Mouse (Mus musculus) erythroblast, embryonic 14.5 days (primary cell): ENCODE measurements around the gene Tnfaip8l3. TPM values are rescaled to one million over a fixed set of nuclear protein-coding genes. Genes with fewer than 3 reads are reported as not detected.
"Not testable (repeated sequence)": the region's sequence is repeated elsewhere in the genome, so short reads cannot be mapped to it uniquely, and the experiment has no call there.

Source experiments
- H3K27me3 ChIP-seq: 2 replicates; pipeline ENCODE4 v1.6.1; 2012; ENCODE audit warnings: inconsistent platforms; ENCODE audit not compliant: control insufficient read depth
- H3K36me3 ChIP-seq: 2 replicates; pipeline ENCODE4 v1.6.1; 2012; ENCODE audit warnings: mild to moderate bottlenecking, inconsistent platforms; ENCODE audit not compliant: control insufficient read depth
- H3K4me1 ChIP-seq: 2 replicates; pipeline ENCODE4 v1.6.1; 2012; ENCODE audit warnings: inconsistent platforms; ENCODE audit not compliant: control insufficient read depth
- H3K4me3 ChIP-seq: replicated peaks from 2 replicates; pipeline ENCODE3; 2012; ENCODE audit warnings: moderate library complexity, mild to moderate bottlenecking, inconsistent platforms
- H3K9me3 ChIP-seq: 2 replicates; pipeline ENCODE4 v1.6.1; 2012; ENCODE audit warnings: low read length, inconsistent platforms, mixed read lengths; ENCODE audit not compliant: control insufficient read depth
- GATA1 ChIP-seq: IDR thresholded peaks from 2 replicates; pipeline ENCODE4 v1.6.1; 2012; ENCODE audit warnings: low read length, inconsistent platforms, mixed read lengths
- TAL1 ChIP-seq: IDR thresholded peaks from 3 replicates; pipeline ENCODE4 v1.6.1; 2012; ENCODE audit warnings: low read length, inconsistent platforms, mixed read lengths
- polyA plus RNA-seq: library from polyadenylated mRNA; stranded (reverse); fragments of >175 nt; gene quantifications from 2 replicates; pipeline ENCODE4 v1.2.3, GENCODE M21; 2012

The Tnfaip8l3 gene
- polyA plus RNA-seq, 1 experiment: not detected

DNA sequence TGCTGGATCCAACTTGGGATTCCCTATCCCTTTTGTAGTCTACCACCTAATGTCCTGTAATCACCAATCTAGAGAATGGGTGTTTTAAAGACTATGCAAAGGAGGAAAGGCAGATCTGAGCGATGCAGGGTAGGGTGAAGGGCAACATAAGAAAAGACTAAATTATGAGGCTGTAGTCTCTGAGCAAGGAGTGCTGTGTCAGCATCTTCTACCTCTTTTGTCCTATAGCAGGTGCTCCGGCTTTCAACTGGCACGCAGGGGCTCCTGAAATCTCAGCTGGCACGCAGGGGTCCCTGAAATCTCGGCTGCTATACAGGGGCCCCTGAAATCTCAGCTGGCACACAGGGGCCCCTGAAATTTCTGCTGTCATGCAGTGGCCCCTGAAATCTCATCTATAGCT, 33.5 kb downstream of the Tnfaip8l3 start:
- Histone ChIP-seq H3K27me3 (no peaks in the 10 kb centered on the region), H3K4me3 (no peak overlapping the region), H3K4me1 (no peaks in the 10 kb centered on the region), H3K36me3 (no peaks in the 10 kb centered on the region), H3K9me3 (no peaks in the 10 kb centered on the region)
- TF ChIP-seq GATA1 (no peak), TAL1 (no peak)

DNA sequence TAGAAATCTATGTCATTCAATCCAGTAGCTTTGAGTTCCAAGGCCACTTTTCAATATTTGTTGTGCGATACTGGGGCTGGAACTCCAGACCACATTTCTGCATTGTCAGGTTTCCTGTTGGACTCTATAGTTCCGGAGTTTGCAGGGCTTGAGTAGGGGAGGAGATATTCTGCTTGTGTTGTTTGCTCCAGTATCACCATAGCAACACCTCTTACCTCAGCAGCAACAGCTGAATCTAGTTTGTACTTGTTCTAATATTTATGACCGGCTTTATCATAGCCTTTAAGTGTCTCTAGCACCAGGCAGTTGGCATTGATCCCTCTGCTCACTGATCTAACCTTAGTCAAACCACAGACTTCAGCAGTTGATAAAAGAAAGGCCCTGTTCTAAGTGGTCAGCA, 45.4 kb downstream of the Tnfaip8l3 start:
- H3K4me3 ChIP-seq: no peak overlapping the region
- no peaks in the 10 kb centered on the region for H3K9me3 ChIP-seq
- no peaks in the 10 kb centered on the region for H3K27me3 ChIP-seq
- TF ChIP-seq TAL1: no peak
- TF ChIP-seq GATA1: no peak
- H3K4me1 ChIP-seq: no peaks in the 10 kb centered on the region
- no peaks in the 10 kb centered on the region for H3K36me3 ChIP-seq

DNA sequence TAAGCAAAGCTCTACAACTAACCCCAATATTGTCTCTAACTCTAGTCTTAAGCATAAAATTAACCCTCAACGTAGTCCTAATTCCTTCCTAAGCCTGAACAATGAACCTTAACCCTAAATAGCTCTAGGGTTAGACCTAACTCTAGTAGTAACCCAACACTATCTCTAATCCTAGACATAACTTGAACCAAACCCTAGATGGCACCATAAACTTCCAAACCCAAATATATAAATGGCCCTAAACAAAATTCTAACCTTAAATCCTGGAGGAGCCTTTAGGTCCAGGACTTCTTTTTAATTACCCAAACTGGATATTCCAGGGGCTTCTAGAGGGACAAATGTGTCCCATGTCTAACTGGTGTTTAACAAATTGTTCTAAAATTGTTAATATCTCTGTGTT, 73.7 kb downstream of the Tnfaip8l3 start:
- Histone ChIP-seq H3K36me3 (no peaks in the 10 kb centered on the region), H3K9me3 (no peaks in the 10 kb centered on the region), H3K27me3 (no peaks in the 10 kb centered on the region), H3K4me3 (no peak overlapping the region), H3K4me1 (no peaks in the 10 kb centered on the region)
- TF ChIP-seq GATA1 (no peak), TAL1 (no peak)

DNA sequence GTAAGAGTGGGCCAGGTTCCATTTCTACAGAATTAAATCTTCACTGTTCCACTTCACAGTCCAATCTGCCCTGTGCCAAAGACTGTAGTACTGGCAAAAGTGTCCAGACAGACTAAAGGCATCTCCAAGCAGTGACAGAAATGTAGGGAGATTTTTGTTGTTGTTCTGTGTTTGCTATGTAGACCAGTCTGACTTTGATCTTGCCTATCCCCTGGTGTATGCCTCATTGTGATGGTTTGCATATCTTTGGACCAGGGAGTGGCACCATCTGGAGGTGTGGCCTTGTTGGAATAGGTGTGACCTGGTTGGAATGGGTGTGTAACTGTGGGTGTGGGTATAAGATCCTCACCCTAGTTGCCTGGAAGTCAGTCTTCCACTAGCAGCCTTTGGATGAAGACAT, 75.6 kb downstream of the Tnfaip8l3 start:
- not testable (repeated sequence) for H3K4me3 ChIP-seq, H3K36me3 ChIP-seq, H3K9me3 ChIP-seq, H3K4me1 ChIP-seq, H3K27me3 ChIP-seq

DNA sequence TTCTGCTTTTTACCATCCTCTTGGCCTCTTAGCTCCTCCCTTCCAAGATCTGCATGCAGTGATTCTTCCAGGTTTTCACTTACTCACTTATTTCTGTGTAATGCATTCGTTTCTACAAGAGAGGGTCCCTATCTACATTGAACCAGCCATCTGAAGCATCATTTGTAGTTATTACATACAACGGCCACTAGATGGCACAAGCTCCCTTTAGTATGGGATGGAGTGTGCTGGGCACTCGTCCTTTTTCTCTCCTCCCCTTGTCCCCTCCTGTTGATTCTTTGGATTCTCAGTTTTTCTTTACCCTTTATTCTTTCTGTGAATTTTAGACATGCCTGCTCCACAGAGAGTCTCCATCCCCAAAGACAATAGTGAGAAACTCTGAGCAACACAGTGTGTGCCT, 77.3 kb downstream of the Tnfaip8l3 start:
- H3K4me1 ChIP-seq: no peaks in the 10 kb centered on the region
- H3K9me3 ChIP-seq: no peaks in the 10 kb centered on the region
- no peaks in the 10 kb centered on the region for H3K36me3 ChIP-seq
- TF ChIP-seq TAL1 (no peak), GATA1 (no peak)
- H3K27me3 ChIP-seq: no peaks in the 10 kb centered on the region
- H3K4me3 ChIP-seq: no peak overlapping the region

DNA sequence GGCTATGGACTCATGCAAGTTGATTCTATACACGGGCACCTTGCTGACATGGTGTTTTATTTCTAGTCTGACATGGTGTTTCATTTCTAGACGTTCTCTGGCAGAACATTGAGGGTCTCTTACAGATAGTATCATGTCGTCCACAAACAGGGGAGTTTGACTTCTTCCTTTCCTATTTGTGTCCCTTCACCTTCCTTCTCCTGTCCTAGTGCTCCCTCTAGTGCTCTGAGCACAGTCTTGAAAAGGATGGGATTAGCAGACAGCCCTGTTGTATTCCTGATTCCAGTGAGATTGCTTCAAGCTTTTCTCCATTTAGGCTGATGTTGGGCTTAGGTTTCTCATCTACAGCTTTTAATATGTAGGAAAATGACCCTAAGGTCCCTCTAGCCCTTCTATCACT, 81.2 kb downstream of the Tnfaip8l3 start:
- Histone ChIP-seq H3K4me1 (no peaks in the 10 kb centered on the region), H3K36me3 (no peaks in the 10 kb centered on the region)
- no peak for TF ChIP-seq TAL1
- TF ChIP-seq GATA1: no peak

DNA sequence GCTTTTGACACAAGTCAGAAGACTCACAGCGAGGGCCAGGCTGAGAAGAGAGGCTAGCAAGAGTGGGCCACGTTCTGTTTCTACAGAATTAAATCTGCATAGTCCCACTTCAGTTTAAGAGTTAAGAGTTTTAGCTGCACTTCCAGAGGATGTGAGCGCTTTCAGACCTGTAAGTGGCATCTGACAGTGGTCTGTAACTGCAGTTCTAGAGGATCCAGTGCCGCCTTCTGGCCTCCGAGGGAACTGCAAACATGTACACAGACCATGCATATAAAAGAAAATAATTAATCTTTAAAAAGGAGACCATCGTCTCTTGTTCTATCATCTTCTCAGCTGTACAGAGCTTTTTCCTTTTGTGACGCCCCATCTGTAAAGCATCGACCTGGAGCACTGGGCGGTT, 83.3 kb downstream of the Tnfaip8l3 start:
- Histone ChIP-seq H3K9me3 (no peaks in the 10 kb centered on the region), H3K4me1 (no peaks in the 10 kb centered on the region), H3K4me3 (no peak overlapping the region), H3K36me3 (no peaks in the 10 kb centered on the region), H3K27me3 (no peaks in the 10 kb centered on the region)
- TF ChIP-seq GATA1: no peak
- no peak for TF ChIP-seq TAL1

More for the DNA sequence above, 81.2 kb downstream of the Tnfaip8l3 start:
- Histone ChIP-seq H3K27me3 (no peaks in the 10 kb centered on the region), H3K9me3 (no peaks in the 10 kb centered on the region), H3K4me3 (no peak overlapping the region)

DNA sequence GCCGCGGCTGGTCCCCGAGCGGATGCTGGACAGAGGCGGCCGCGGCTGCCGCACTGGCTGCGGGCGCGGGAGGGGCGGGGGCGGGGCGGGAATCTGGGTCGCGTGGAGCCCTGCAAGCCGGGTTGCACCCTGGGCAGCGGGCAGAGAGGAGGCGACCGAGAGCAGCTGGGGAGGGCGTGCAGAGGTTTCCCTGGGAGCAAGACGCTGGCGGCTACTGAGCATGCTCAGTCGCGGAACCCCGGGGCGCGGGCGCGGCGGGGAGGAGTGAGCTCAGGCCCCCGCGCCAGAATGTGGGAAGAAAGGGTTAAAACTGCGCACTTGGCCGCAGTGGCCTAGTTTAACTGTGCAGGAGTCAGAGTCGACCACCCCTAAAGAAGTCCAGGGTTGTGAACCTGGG, 93.1 kb downstream of the Tnfaip8l3 start, which contains the start of gene Elmod1:
Elmod1 (minus strand) TSS at position 180 of the 397 bp plus-strand sequence.
- Histone ChIP-seq H3K4me1 (no peaks in the 10 kb centered on the region), H3K36me3 (no peaks in the 10 kb centered on the region), H3K27me3 (peaks cover 35% of the 10 kb centered on the region), H3K9me3 (no peaks in the 10 kb centered on the region), H3K4me3 (no peak within 1 kb of the TSS)
- TF ChIP-seq GATA1: no peak

DNA sequence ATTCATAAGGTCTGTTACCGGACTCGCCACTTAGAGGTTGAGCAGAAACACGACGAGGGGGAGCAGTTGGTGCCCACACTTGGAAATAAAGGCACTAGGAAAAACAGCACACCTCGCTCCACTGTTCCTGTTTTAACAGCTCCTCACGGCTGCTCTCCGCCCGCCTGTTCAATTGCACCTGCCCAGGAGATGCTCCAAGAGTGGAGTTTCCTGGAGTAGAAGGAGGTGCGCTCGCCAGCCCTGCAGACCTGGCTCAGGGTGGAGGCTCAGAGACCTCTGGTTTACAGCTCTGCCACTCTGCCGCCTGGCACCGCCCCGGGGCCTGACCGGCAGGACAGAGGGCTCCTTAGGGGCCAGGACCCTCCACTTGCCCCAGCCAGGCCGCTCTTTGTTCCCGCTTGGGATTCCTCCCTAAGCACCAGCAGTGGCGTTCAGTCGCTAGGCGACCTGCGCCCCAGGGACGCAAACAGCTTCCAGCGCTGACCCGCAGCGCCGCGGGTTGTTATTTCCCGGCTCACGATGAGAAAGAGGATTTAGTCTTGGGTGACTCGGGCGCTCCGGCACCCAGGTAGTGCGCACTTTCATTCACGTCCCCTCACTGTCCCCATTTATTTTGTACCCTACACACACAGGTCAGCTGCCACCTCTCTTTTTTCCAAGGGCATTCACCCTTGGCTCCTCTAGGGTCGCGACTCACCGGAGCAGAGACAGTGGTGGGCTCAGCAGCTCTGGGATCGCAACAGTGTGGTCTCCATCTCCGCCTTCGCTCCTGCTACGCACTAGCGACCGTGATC, 93.7 kb downstream of the Tnfaip8l3 start:
- Histone ChIP-seq H3K9me3 (no peaks in the 10 kb centered on the region), H3K27me3 (peaks cover 35% of the 10 kb centered on the region), H3K36me3 (no peaks in the 10 kb centered on the region), H3K4me1 (no peaks in the 10 kb centered on the region), H3K4me3 (no peak overlapping the region)
- TF ChIP-seq TAL1: no peak
- TF ChIP-seq GATA1: no peak

DNA sequence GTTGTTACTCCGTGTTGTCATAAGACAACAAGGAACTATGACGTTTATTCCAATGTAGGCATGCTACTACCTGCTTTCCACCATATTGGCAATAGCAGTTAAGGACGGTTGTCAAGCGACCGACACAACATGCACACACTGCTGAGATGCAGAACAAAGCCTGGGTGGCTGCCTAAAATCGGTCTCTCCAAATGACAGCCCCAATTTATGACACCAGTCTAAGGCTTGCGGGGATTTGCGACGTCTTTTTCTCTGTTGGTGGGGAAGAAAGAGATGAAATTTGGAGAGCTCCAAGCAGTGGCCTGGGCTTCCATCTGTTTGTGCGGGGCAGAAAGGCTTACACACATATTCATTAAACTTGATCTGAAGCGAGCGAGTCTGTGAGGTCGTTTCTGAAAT, 94.3 kb downstream of the Tnfaip8l3 start:
- Histone ChIP-seq H3K9me3 (no peaks in the 10 kb centered on the region), H3K27me3 (peaks cover 35% of the 10 kb centered on the region), H3K4me3 (no peak overlapping the region), H3K4me1 (no peaks in the 10 kb centered on the region), H3K36me3 (no peaks in the 10 kb centered on the region)
- TF ChIP-seq GATA1: no peak

Other genes starting within 250 kb of the Tnfaip8l3 start
- gene Sln, start 218.2 kb downstream of the Tnfaip8l3 start, polyA plus RNA-seq: not detected in 2 replicates
- gene Elmod1, start 93.1 kb downstream of the Tnfaip8l3 start, polyA plus RNA-seq: not detected in 2 replicates
- gene Cyp19a1, start 199.7 kb upstream of the Tnfaip8l3 start, polyA plus RNA-seq: 0.02 and 0.03 TPM in 2 replicates
- not detected in 2 replicates for gene Gldn, start 218.1 kb upstream of the Tnfaip8l3 start, polyA plus RNA-seq